Mouse (Mus musculus) left cerebral cortex, postnatal 10 days (tissue): Measurements from ENCODE around the gene Cdc42ep2. TPM values are rescaled to one million over a fixed set of nuclear protein-coding genes. Genes with fewer than 3 reads are reported as not detected.

Experiments used
- DNase-seq, 2 experiments: peaks; one replicate each; pipeline ENCODE4 v3.0.0; 2021 to 2022; ENCODE audit warnings: low spot score in 2 of 2, mixed read lengths in 1 of 2; ENCODE audit errors: extremely low spot score in 1 of 2
- intact Hi-C: fragments of 180-260 bp; cut with DNase I; formaldehyde crosslinking; loops from one replicate; pipeline ENCODE4 v1.15.1; 2025
- total RNA-seq, 2 experiments: library from RNA; stranded (reverse); gene quantifications; 2 replicates each; pipeline ENCODE4 v1.2.3; 2021

Gene Cdc42ep2
- total RNA-seq, 2 experiments from 2014 or later: 8.3 to 9.8 TPM

- intact Hi-C loops: loop anchor here (1.0 to 5.0 kb wide), 2 partner anchors 95 to 124 kb away; partner anchors contain the start of gene Syvn1
- no peak for DNase-seq
Measured at GRCm38 (mm10) chr19:5922963-5923362, 1.7 kb downstream of the Cdc42ep2 start.

GRCm38 (mm10) chr19:5922119-5922942, 2.3 kb downstream of the Cdc42ep2 start:
- intact Hi-C loops: loop anchor here (5.0 kb wide), 1 partner anchor 125 kb away; the partner anchor contains the start of gene Syvn1

GRCm38 (mm10) chr19:5921715-5922114, 2.9 kb downstream of the Cdc42ep2 start:
- peak in 1 of 2 experiments; percentile 44 for DNase-seq
- intact Hi-C loops: loop anchor here (5.0 kb wide), 1 partner anchor 126 kb away; the partner anchor contains the start of gene Syvn1

More at GRCm38 (mm10) chr19:5922119-5922942, 2.3 kb downstream of the Cdc42ep2 start:
- DNase-seq: no peak

GRCm38 (mm10) chr19:5913007-5913719, 11.5 kb downstream of the Cdc42ep2 start, which contains the start of gene Dpf2:
Dpf2 (minus strand) TSS chr19:5913010.
- intact Hi-C loops: no loop called here
- DNase-seq: no peak

GRCm38 (mm10) chr19:5912103-5913006, 12.3 kb downstream of the Cdc42ep2 start:
- intact Hi-C loops: no loop called here
- peak; percentile 98 to 99 for DNase-seq

- DNase-seq: no peak
- intact Hi-C loops: no loop called here
Measured at GRCm38 (mm10) chr19:5911430-5912102, 13.1 kb downstream of the Cdc42ep2 start.

- no peak for DNase-seq
- intact Hi-C loops: no loop called here
Measured at GRCm38 (mm10) chr19:5910221-5910620, 14.4 kb downstream of the Cdc42ep2 start.

GRCm38 (mm10) chr19:5907275-5907674, 17.3 kb downstream of the Cdc42ep2 start:
- intact Hi-C loops: no loop called here
- DNase-seq: no peak

GRCm38 (mm10) chr19:5894002-5894678, 30.5 kb downstream of the Cdc42ep2 start, which contains the start of gene Tigd3:
Tigd3 (minus strand) TSS chr19:5894149.
- peak; percentile 95 to 97 for DNase-seq
- intact Hi-C loops: loop anchor here (10.0 kb wide), 1 partner anchor 199 kb away; no protein-coding TSS in a partner anchor

GRCm38 (mm10) chr19:5893282-5894001, 31.2 kb downstream of the Cdc42ep2 start:
- intact Hi-C loops: loop anchor here (10.0 kb wide), 1 partner anchor 199 kb away; no protein-coding TSS in a partner anchor
- no peak for DNase-seq

GRCm38 (mm10) chr19:5892735-5893134, 31.9 kb downstream of the Cdc42ep2 start:
- intact Hi-C loops: loop anchor here (10.0 kb wide), 1 partner anchor 198 kb away; no protein-coding TSS in a partner anchor
- DNase-seq: no peak

- intact Hi-C loops: loop anchor here (10.0 kb wide), 1 partner anchor 197 kb away; no protein-coding TSS in a partner anchor
- no peak for DNase-seq
Measured at GRCm38 (mm10) chr19:5892262-5892661, 32.4 kb downstream of the Cdc42ep2 start.

- intact Hi-C loops: loop anchor here (10.0 kb wide), 1 partner anchor 197 kb away; no protein-coding TSS in a partner anchor
- DNase-seq: no peak
Measured at GRCm38 (mm10) chr19:5891521-5892258, 32.9 kb downstream of the Cdc42ep2 start.

GRCm38 (mm10) chr19:5889211-5889610, 35.4 kb downstream of the Cdc42ep2 start:
- intact Hi-C loops: no loop called here
- DNase-seq: no peak

- DNase-seq: no peak
- intact Hi-C loops: no loop called here
Measured at GRCm38 (mm10) chr19:5887234-5887815, 37.3 kb downstream of the Cdc42ep2 start.

GRCm38 (mm10) chr19:5885838-5886237, 38.8 kb downstream of the Cdc42ep2 start:
- DNase-seq: no peak
- intact Hi-C loops: no loop called here
